31 mouse cellular contexts compared by ENCODE assay signal in the genomic region with DNA sequence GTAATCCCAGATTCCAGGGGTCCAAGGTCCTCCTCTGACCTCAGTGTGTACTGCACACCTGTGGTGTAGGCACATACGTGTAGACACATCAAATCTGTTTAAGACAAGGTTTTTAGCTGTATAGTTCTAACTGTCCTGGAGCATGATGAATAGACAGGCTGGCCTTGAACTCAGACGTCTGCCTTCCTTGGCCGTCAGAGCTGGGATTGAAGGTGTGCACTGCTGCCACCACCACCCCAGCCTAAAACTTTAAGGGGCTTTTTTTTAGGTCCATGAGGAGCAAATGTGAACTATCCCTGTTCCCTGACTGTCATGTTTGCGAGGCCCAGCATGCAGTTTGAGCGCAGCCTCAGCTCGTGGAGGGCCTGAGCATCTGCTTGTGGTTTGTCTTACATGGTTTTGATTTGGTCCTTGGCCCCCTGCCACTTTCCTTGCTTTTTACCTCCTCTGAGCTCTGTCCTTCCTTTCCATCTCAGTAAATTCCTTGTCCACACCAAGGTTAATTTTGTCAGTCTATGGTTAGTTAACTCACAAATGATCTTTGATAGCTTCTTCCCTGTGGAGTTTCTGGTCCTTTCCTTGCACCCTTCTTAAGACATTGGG.
A peak's percentile ranks its signal among the peaks of the same experiment; 100 is the strongest.
DNase-seq lines count a peak whose midpoint lies in the region; ATAC-seq and TF ChIP-seq lines count a peak whose summit lies in the region.
"Had no signal": no experiment of that assay in that cellular context is flagged by ENCODE, and none has a peak within 500 bp of the region (broad histone marks: within the 10 kb centered on the region; RNA-seq: fewer than 3 reads in every experiment).

No protein-coding gene starts in this region.

- WGBS in embryonic facial prominence, embryonic 12.5 days, result 58% methylated on average over 6 of the region's 6 CpGs
- 87% methylated on average over 6 of the region's 6 CpGs for WGBS in heart, adult 2 months

- intact Hi-C loops in heart, adult 2 months (cut with DNase I), result no loop called here

- H3K4me2 ChIP-seq in embryonic facial prominence, embryonic 12.5 days (replicated peaks), result no peak overlapping the region
- H3K4me2 ChIP-seq: heart, embryonic 12.5 days; hindbrain, embryonic 14.5 days; limb, embryonic 13.5 days; liver, embryonic 13.5 days; midbrain, embryonic 12.5 days; neural tube, embryonic 12.5 days had no signal

- H3K4me3 ChIP-seq in layer of hippocampus, adult 2 months, result no peak overlapping the region
- no peak overlapping the region for H3K4me3 ChIP-seq in embryonic facial prominence, embryonic 12.5 days
- no peak overlapping the region for H3K4me3 ChIP-seq in heart, adult 2 months
- H3K4me3 ChIP-seq: heart, embryonic 12.5 days; left cerebral cortex, adult 2 months; limb, embryonic 13.5 days; liver, embryonic 13.5 days; megakaryocyte, embryonic 14.5 days; midbrain, embryonic 12.5 days; myocyte; neural tube, embryonic 12.5 days had no signal

- no peak for ATAC-seq in embryonic facial prominence, embryonic 12.5 days (ENCODE audit: insufficient number of reproducible peaks, insufficient read depth, low FRiP score, low TSS enrichment)
- ATAC-seq: intestine, postnatal 0 days; lung, postnatal 0 days had no signal

- DNase-seq in layer of hippocampus, adult 2 months (ENCODE audit: low spot score in 2 of 2), result no peak
- DNase-seq in layer of hippocampus, adult 11-12 months (ENCODE audit: low spot score), result no peak
- peak; percentile 52 for DNase-seq in adrenal gland, postnatal 10 days
- DNase-seq in heart, adult 2 months, result no peak
- DNase-seq in urinary bladder, postnatal 25 days (ENCODE audit: low spot score), result no peak
- DNase-seq: cerebellum, adult 2 months; cerebellum, postnatal 36 days; gastrocnemius, postnatal 25 days; heart, adult 18-20 months; kidney, adult 9 months; kidney, postnatal 10 days; liver, embryonic 13.5 days; lung, adult 18-20 months; lung, postnatal 4 days; right cerebral cortex, adult 18-20 months; spleen, adult 18-20 months; thymus, adult 18-20 months; thymus, postnatal 25 days had no signal

- TF ChIP-seq EP300 in heart, adult 2 months (IDR thresholded peaks at IDR 0.05; ENCODE audit: insufficient read depth, low read depth, low read length), result no peak

- TF ChIP-seq POLR2A in heart, adult 2 months (IDR thresholded peaks at IDR 0.05; ENCODE audit: insufficient read depth, low read depth, low read length), result no peak

- peaks cover 50% of the 10 kb centered on the region for H3K4me1 ChIP-seq in embryonic facial prominence, embryonic 12.5 days
- peaks cover 26% of the 10 kb centered on the region for H3K4me1 ChIP-seq in heart, adult 2 months (ENCODE audit: control insufficient read depth, insufficient read depth, low read length)

- peaks cover 5% of the 10 kb centered on the region; the same call in 1 of the 2 replicates for H3K79me2 ChIP-seq in heart, adult 2 months (replicated peaks; ENCODE audit: control insufficient read depth, insufficient read depth, low read length)

- no peak overlapping the region for H3K9ac ChIP-seq in embryonic facial prominence, embryonic 12.5 days
- H3K9ac ChIP-seq in heart, adult 2 months (ENCODE audit: low read depth, low read length), result no peak overlapping the region
- H3K9ac ChIP-seq: heart, embryonic 12.5 days; hindbrain, embryonic 14.5 days; limb, embryonic 13.5 days; liver, embryonic 13.5 days; midbrain, embryonic 12.5 days; neural tube, embryonic 12.5 days had no signal

- 0 out of 2 replicates have a peak overlapping the region, but pooled peaks have one; percentile 3 for H3K27ac ChIP-seq in layer of hippocampus, adult 2 months
- 0 out of 2 replicates have a peak overlapping the region, but pooled peaks have one; percentile 3 for H3K27ac ChIP-seq in embryonic facial prominence, embryonic 12.5 days
- H3K27ac ChIP-seq in heart, adult 2 months, result no peak overlapping the region
- H3K27ac ChIP-seq: hindbrain, embryonic 14.5 days; left cerebral cortex, adult 2 months; limb, embryonic 13.5 days; liver, embryonic 13.5 days; midbrain, embryonic 12.5 days; neural tube, embryonic 12.5 days; stomach, postnatal 0 days had no signal

- H3K27me3 ChIP-seq in embryonic facial prominence, embryonic 12.5 days, result no peaks in the 10 kb centered on the region
- no peaks in the 10 kb centered on the region for H3K27me3 ChIP-seq in heart, adult 2 months (ENCODE audit: control insufficient read depth, insufficient read depth, low read length)
- H3K27me3 ChIP-seq: CH12.LX; heart, embryonic 12.5 days; limb, embryonic 13.5 days; liver, embryonic 13.5 days; megakaryocyte, embryonic 14.5 days; midbrain, embryonic 12.5 days; neural tube, embryonic 12.5 days had no signal

- no peaks in the 10 kb centered on the region for H3K36me3 ChIP-seq in embryonic facial prominence, embryonic 12.5 days
- peaks cover 2% of the 10 kb centered on the region; the same call in 1 of the 2 replicates for H3K36me3 ChIP-seq in heart, adult 2 months (ENCODE audit: control insufficient read depth, insufficient read depth, low read length)
- H3K36me3 ChIP-seq: heart, embryonic 12.5 days; limb, embryonic 13.5 days; liver, embryonic 13.5 days; midbrain, embryonic 12.5 days; neural tube, embryonic 12.5 days had no signal

- H3K9me3 ChIP-seq in embryonic facial prominence, embryonic 12.5 days, result no peaks in the 10 kb centered on the region
- H3K9me3 ChIP-seq: heart, embryonic 12.5 days; limb, embryonic 13.5 days; liver, embryonic 13.5 days; megakaryocyte, embryonic 14.5 days; midbrain, embryonic 12.5 days; neural tube, embryonic 12.5 days had no signal

- TF ChIP-seq CTCF in layer of hippocampus, adult 2 months (conservative IDR thresholded peaks at IDR 0.05), result no peak
- TF ChIP-seq CTCF in heart, adult 2 months (IDR thresholded peaks at IDR 0.05), result no peak
